Mouse (Mus musculus) cerebellum, adult 2 months (tissue): ENCODE data around the gene Eef1a2.

Experiments
- CTCF ChIP-seq: fragments of 200-500 bp; IDR thresholded peaks from 2 replicates; pipeline ENCODE4 v1.5.1; 2011; ENCODE audit warnings: low read depth, mild to moderate bottlenecking, control low read depth, low read length, moderate library complexity, borderline replicate concordance; ENCODE audit not compliant: insufficient read depth
- POLR2A ChIP-seq: fragments of 200-500 bp; IDR thresholded peaks from 2 replicates; pipeline ENCODE4 v1.6.1; 2011; ENCODE audit warnings: low read length, control low read depth, borderline replicate concordance; ENCODE audit not compliant: insufficient read depth

DNA sequence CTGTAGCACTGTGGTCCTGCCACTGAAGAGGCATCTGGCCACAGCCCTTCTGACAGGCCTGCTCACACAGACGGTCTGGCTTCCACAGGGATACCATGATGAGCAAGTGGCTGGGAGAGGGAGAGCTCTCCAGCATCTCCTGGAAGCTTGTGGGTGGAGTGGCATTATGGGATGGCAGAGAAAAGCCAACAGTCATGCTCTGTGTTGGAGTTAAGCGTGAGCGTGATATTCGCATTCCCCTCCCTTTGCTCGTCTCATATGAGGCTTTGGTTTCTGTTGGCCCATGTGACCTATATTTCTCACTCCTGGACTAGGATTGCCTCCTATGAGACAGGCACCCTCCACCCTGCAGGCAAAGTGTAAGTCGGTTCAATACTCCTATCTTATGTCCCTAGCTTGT is 6.5 kb downstream of the Eef1a2 start:
- TF ChIP-seq CTCF (no peak), POLR2A (no peak)
